Mouse (Mus musculus) cerebellum, adult 18-20 months (tissue): ENCODE measurements around the gene C3.

Experiments
- DNase-seq, 2 experiments: peaks; one replicate each; pipeline ENCODE4 v3.0.0; 2021

Gene C3

GRCm38 (mm10) chr17:57249186-57250181 lies 21.5 kb upstream of the C3 start, which contains the start of gene Trip10:
Gene Trip10 (plus strand): TSS chr17:57249455.
- DNase-seq, result peak; percentile 78 to 86

GRCm38 (mm10) chr17:57248771-57249170 lies 20.8 kb upstream of the C3 start:
- peak in 1 of 2 experiments; percentile 39 for DNase-seq

GRCm38 (mm10) chr17:57248201-57248699 lies 20.3 kb upstream of the C3 start, which contains the start of gene Gpr108:
Gene Gpr108 (minus strand): TSS chr17:57248446.
- peak; percentile 87 to 93 for DNase-seq

GRCm38 (mm10) chr17:57247393-57248200 lies 19.7 kb upstream of the C3 start:
- DNase-seq, result peak; percentile 89 to 96

- DNase-seq, result peak in 1 of 2 experiments; percentile 29
Observed at GRCm38 (mm10) chr17:57246663-57247392, 18.9 kb upstream of the C3 start.

GRCm38 (mm10) chr17:57245311-57245929 lies 17.5 kb upstream of the C3 start:
- no peak for DNase-seq

- no peak for DNase-seq
Observed at GRCm38 (mm10) chr17:57243650-57244370, 15.9 kb upstream of the C3 start.

- DNase-seq, result no peak
Observed at GRCm38 (mm10) chr17:57237181-57237580, 9.2 kb upstream of the C3 start.

- no peak for DNase-seq
Observed at GRCm38 (mm10) chr17:57235803-57236202, 7.9 kb upstream of the C3 start.

- DNase-seq, result no peak
Observed at GRCm38 (mm10) chr17:57234254-57234928, 6.5 kb upstream of the C3 start.

- no peak for DNase-seq
Observed at GRCm38 (mm10) chr17:57233038-57233437, 5.1 kb upstream of the C3 start.

- DNase-seq, result no peak
Observed at GRCm38 (mm10) chr17:57232200-57232599, 4.3 kb upstream of the C3 start.

GRCm38 (mm10) chr17:57231321-57231771 lies 3.4 kb upstream of the C3 start:
- no peak for DNase-seq

GRCm38 (mm10) chr17:57230728-57231125 lies 2.8 kb upstream of the C3 start:
- DNase-seq, result no peak

- DNase-seq, result no peak
Observed at GRCm38 (mm10) chr17:57229851-57230727, 2.2 kb upstream of the C3 start.

- DNase-seq, result no peak
Observed at GRCm38 (mm10) chr17:57228873-57229272, 937 bp upstream of the C3 start.

- no peak for DNase-seq
Observed at GRCm38 (mm10) chr17:57227468-57227867, 468 bp downstream of the C3 start.

GRCm38 (mm10) chr17:57223313-57223712 lies 4.6 kb downstream of the C3 start:
- no peak for DNase-seq

GRCm38 (mm10) chr17:57221911-57222310 lies 6.0 kb downstream of the C3 start:
- no peak for DNase-seq

- DNase-seq, result peak; percentile 20 to 40
Observed at GRCm38 (mm10) chr17:57219884-57220207, 8.1 kb downstream of the C3 start.
